Mouse (Mus musculus) hindbrain, embryonic 16.5 days (tissue): ENCODE results near the gene Pfdn2. TPM values are rescaled to one million over a fixed set of nuclear protein-coding genes. Genes with fewer than 3 reads are reported as not detected.

Experiments used
- ATAC-seq: fragments of 200-750 bp; cut with Nextera tagmentation; 2 replicates; pipeline ENCODE4 v1.8.0; 2017; ENCODE audit warnings: moderate TSS enrichment, moderate library complexity
- H3K27ac ChIP-seq: fragments of 300-500 bp; sonication (generic); 2 replicates; pipeline ENCODE4 v1.5.1; 2014; ENCODE audit warnings: low read depth, mild to moderate bottlenecking, control low read depth, low read length, moderate library complexity
- H3K27me3 ChIP-seq: fragments of 300-500 bp; sonication (generic); replicated peaks from 2 replicates; pipeline ENCODE4 v1.6.1; 2014; ENCODE audit warnings: low read length; ENCODE audit not compliant: control insufficient read depth, insufficient read depth
- H3K36me3 ChIP-seq: fragments of 300-500 bp; sonication (generic); 2 replicates; pipeline ENCODE4 v1.6.1; 2014; ENCODE audit warnings: mild to moderate bottlenecking, low read length, moderate library complexity, mixed read lengths; ENCODE audit not compliant: control insufficient read depth, insufficient read depth
- H3K4me1 ChIP-seq: fragments of 300-500 bp; sonication (generic); 2 replicates; pipeline ENCODE4 v1.6.1; 2014; ENCODE audit warnings: low read depth, low read length; ENCODE audit not compliant: control insufficient read depth, insufficient read depth
- H3K4me2 ChIP-seq: fragments of 300-500 bp; sonication (generic); 2 replicates; pipeline ENCODE4 v1.6.1; 2014; ENCODE audit warnings: mild to moderate bottlenecking, low read length, control low read depth, moderate library complexity
- H3K4me3 ChIP-seq: fragments of 300-500 bp; sonication (generic); 2 replicates; pipeline ENCODE4 v1.5.1; 2014; ENCODE audit warnings: mild to moderate bottlenecking, low read length, control low read depth, moderate library complexity
- H3K9ac ChIP-seq: fragments of 300-500 bp; sonication (generic); 2 replicates; pipeline ENCODE4 v1.6.1; 2014; ENCODE audit warnings: low read depth, mild to moderate bottlenecking, control low read depth, low read length, moderate library complexity
- H3K9me3 ChIP-seq: fragments of 300-500 bp; sonication (generic); 2 replicates; pipeline ENCODE4 v1.6.1; 2014; ENCODE audit warnings: mild to moderate bottlenecking, low read length, moderate library complexity; ENCODE audit not compliant: control insufficient read depth
- WGBS: fragments of 180-500 bp; shearing (Covaris S2); extraction: QIAGEN DNeasy Blood & Tissue Kit; methylation state at CpG from one replicate; pipeline ENCODE4 v1.1.7; 2014; 5-methylcytosine and 5-hydroxymethylcytosine counted together
- polyA plus RNA-seq: library from polyadenylated mRNA; unstranded; fragments of >200 nt; fragmentation: Nextera tagmentation; extraction: Ambion mirVana; gene quantifications from 2 replicates; pipeline ENCODE4 v1.2.1, GENCODE M21; 2015

Pfdn2 gene
- polyA plus RNA-seq, 1 experiment from 2014 or later: 143 TPM

GRCm38 (mm10) chr1:171346095-171346450 lies 603 bp downstream of the Pfdn2 start:
- WGBS: 2% methylated on average over 14 of the region's 14 CpGs
- Histone ChIP-seq H3K9ac (peak overlapping the region; percentile 86), H3K4me3 (peak overlapping the region; percentile 89), H3K27me3 (no peaks in the 10 kb centered on the region), H3K27ac (peak overlapping the region; percentile 77), H3K4me1 (peaks cover 20% of the 10 kb centered on the region), H3K9me3 (peaks cover 6% of the 10 kb centered on the region), H3K4me2 (peak overlapping the region; percentile 91), H3K36me3 (peaks cover 19% of the 10 kb centered on the region)
- no peak; the same call in 1 of the 2 replicates for ATAC-seq

GRCm38 (mm10) chr1:171348665-171349064 lies 3.2 kb downstream of the Pfdn2 start:
- Histone ChIP-seq H3K27ac (no peak overlapping the region), H3K27me3 (no peaks in the 10 kb centered on the region), H3K36me3 (no peaks in the 10 kb centered on the region), H3K9me3 (peaks cover 6% of the 10 kb centered on the region), H3K4me2 (no peak overlapping the region), H3K9ac (no peak overlapping the region), H3K4me1 (peaks cover 20% of the 10 kb centered on the region), H3K4me3 (no peak overlapping the region)
- ATAC-seq: no peak
- 91% methylated on average over 3 of the region's 3 CpGs for WGBS

GRCm38 (mm10) chr1:171349210-171349609 lies 3.7 kb downstream of the Pfdn2 start:
- H3K4me3 ChIP-seq: no peak overlapping the region
- 94% methylated on average over 2 of the region's 2 CpGs for WGBS
- H3K36me3 ChIP-seq: no peaks in the 10 kb centered on the region
- no peaks in the 10 kb centered on the region for H3K27me3 ChIP-seq
- H3K9ac ChIP-seq: no peak overlapping the region
- H3K27ac ChIP-seq: no peak overlapping the region
- ATAC-seq: no peak
- H3K4me1 ChIP-seq: peaks cover 19% of the 10 kb centered on the region
- no peak overlapping the region for H3K4me2 ChIP-seq
- peaks cover 6% of the 10 kb centered on the region for H3K9me3 ChIP-seq

GRCm38 (mm10) chr1:171355812-171356340 lies 10.4 kb downstream of the Pfdn2 start:
- Histone ChIP-seq H3K27me3 (no peaks in the 10 kb centered on the region), H3K4me2 (no peak overlapping the region), H3K9ac (no peak overlapping the region), H3K4me1 (peaks cover 7% of the 10 kb centered on the region), H3K36me3 (peaks cover 9% of the 10 kb centered on the region), H3K27ac (no peak overlapping the region), H3K4me3 (no peak overlapping the region), H3K9me3 (no peaks in the 10 kb centered on the region)
- 78% methylated on average over 5 of the region's 5 CpGs for WGBS
- ATAC-seq: no peak

- H3K27ac ChIP-seq: no peak overlapping the region
- ATAC-seq: no peak
- H3K4me2 ChIP-seq: no peak overlapping the region
- H3K4me1 ChIP-seq: peaks cover 12% of the 10 kb centered on the region
- WGBS: 92% methylated on average over 2 of the region's 2 CpGs
- peaks cover 9% of the 10 kb centered on the region for H3K36me3 ChIP-seq
- H3K27me3 ChIP-seq: no peaks in the 10 kb centered on the region
- no peak overlapping the region for H3K9ac ChIP-seq
- H3K9me3 ChIP-seq: no peaks in the 10 kb centered on the region
- no peak overlapping the region for H3K4me3 ChIP-seq
Measured at GRCm38 (mm10) chr1:171356814-171357213, 11.3 kb downstream of the Pfdn2 start.

- Histone ChIP-seq H3K4me1 (peaks cover 12% of the 10 kb centered on the region), H3K27me3 (no peaks in the 10 kb centered on the region), H3K9ac (no peak overlapping the region), H3K4me2 (no peak overlapping the region), H3K4me3 (no peak overlapping the region), H3K9me3 (no peaks in the 10 kb centered on the region), H3K27ac (no peak overlapping the region), H3K36me3 (peaks cover 9% of the 10 kb centered on the region)
- no peak for ATAC-seq
- 75% methylated on average over 4 of the region's 4 CpGs for WGBS
Measured at GRCm38 (mm10) chr1:171358421-171358820, 13.0 kb downstream of the Pfdn2 start.

GRCm38 (mm10) chr1:171360253-171360652 lies 14.8 kb downstream of the Pfdn2 start:
- Histone ChIP-seq H3K4me1 (peaks cover 12% of the 10 kb centered on the region), H3K27me3 (no peaks in the 10 kb centered on the region), H3K27ac (peak overlapping the region; percentile 78), H3K9ac (peak overlapping the region; percentile 72), H3K36me3 (peaks cover 9% of the 10 kb centered on the region), H3K4me3 (peak overlapping the region; percentile 50), H3K4me2 (peak overlapping the region; percentile 71), H3K9me3 (no peaks in the 10 kb centered on the region)
- 2% methylated on average over 26 of the region's 26 CpGs for WGBS
- ATAC-seq: no peak

GRCm38 (mm10) chr1:171360656-171361055 lies 15.2 kb downstream of the Pfdn2 start, which contains the start of gene Klhdc9:
Klhdc9 (minus strand) TSS chr1:171360798.
- WGBS: under 1% methylated on average over 21 of the region's 21 CpGs

GRCm38 (mm10) chr1:171361106-171362103 lies 15.9 kb downstream of the Pfdn2 start:
- H3K4me3 ChIP-seq: peak overlapping the region; percentile 50
- H3K36me3 ChIP-seq: peaks cover 9% of the 10 kb centered on the region
- H3K27me3 ChIP-seq: no peaks in the 10 kb centered on the region
- H3K4me1 ChIP-seq: peaks cover 12% of the 10 kb centered on the region
- WGBS: 28% methylated on average over 16 of the region's 16 CpGs
- H3K27ac ChIP-seq: peak overlapping the region; percentile 78
- ATAC-seq: peak; percentile 73
- H3K9ac ChIP-seq: peak overlapping the region; percentile 72
- peak overlapping the region; percentile 71 for H3K4me2 ChIP-seq
- H3K9me3 ChIP-seq: no peaks in the 10 kb centered on the region

More at GRCm38 (mm10) chr1:171360656-171361055, 15.2 kb downstream of the Pfdn2 start, which contains the start of gene Klhdc9:
- H3K27me3 ChIP-seq: no peaks in the 10 kb centered on the region
- peak within 1 kb of the TSS; percentile 72 for H3K9ac ChIP-seq
- peak within 1 kb of the TSS; percentile 50 for H3K4me3 ChIP-seq
- no peaks in the 10 kb centered on the region for H3K9me3 ChIP-seq
- peaks cover 9% of the 10 kb centered on the region for H3K36me3 ChIP-seq
- peaks cover 12% of the 10 kb centered on the region for H3K4me1 ChIP-seq
- H3K27ac ChIP-seq: peak within 1 kb of the TSS; percentile 78
- H3K4me2 ChIP-seq: peak within 1 kb of the TSS; percentile 71
- peak; percentile 95 for ATAC-seq
